Mouse (Mus musculus) hematopoietic stem cell, adult 5-6 weeks (primary cell): ENCODE measurements at regions not wholly inside any gene's neighbourhood (a gene's known extent, or its start where the extent isn't known, plus 50 kb on each side); places are given as distances from the start of the nearest gene placed in this dataset.

ENCODE experiments used
- ATAC-seq, 2 experiments: fragments of 125-278 bp in 1 of 2; replicated peaks in 1 of 2; 2 replicates each; pipeline ENCODE4 v1.8.0; 2016 to 2017; ENCODE audit warnings: inconsistent platforms in 2 of 2, mild to moderate bottlenecking in 2 of 2, moderate number of reproducible peaks in 2 of 2, low read depth in 1 of 2, moderate TSS enrichment in 1 of 2; ENCODE audit not compliant: low FRiP score in 2 of 2, poor library complexity in 2 of 2, severe bottlenecking in 2 of 2, insufficient read depth in 1 of 2, low TSS enrichment in 1 of 2

- no peak for ATAC-seq
Measured at GRCm38 (mm10) chr5:43072340-43072739, 160.6 kb upstream of the Cpeb2 start.

DNA sequence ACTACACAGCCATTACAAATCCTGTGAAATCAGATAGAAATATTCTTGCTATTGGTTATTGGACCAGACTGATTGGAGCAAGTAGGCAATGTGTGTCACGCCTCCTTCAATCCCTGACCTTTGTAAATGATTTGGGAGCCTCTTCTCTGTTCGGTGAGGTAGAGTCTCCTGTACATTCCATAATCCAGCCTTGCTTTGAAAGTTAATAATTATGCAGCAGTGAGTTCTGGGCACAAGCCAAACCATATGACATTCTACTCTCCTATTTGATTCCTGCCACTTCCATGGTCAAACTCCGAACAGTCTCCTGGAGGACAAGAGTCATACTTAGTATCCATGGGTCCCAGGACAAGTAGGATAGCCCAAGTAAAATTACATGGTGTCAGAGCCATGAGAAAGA, 158.4 kb upstream of the Cpeb2 start:
- ATAC-seq, result no peak

- no peak for ATAC-seq
Measured at GRCm38 (mm10) chr5:43080252-43080651, 152.7 kb upstream of the Cpeb2 start.

- peak; percentile 90 to 95 for ATAC-seq
Measured at GRCm38 (mm10) chr5:43081561-43082534, 151.1 kb upstream of the Cpeb2 start.

DNA sequence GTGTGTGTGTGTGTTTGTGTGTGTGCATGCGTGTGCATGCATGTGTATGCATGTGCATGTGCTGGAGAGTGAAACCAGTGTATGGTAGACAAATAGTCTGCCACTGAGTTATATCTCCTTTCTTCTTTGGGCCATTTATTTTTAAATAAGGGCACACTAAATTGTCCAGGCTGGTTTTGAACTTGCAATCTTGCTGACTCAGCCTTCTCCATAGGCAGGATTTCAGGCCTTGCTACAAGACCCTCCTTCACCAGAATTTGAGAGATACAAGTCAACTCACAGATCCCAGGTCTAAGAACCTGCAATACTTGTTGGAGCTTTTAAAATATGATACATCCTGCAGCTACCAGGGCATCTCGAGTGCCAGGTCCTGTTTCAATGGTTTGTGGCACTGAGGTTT, 145.9 kb upstream of the Cpeb2 start:
- no peak for ATAC-seq

- ATAC-seq, result no peak
Measured at GRCm38 (mm10) chr5:43087907-43088387, 145.0 kb upstream of the Cpeb2 start.

DNA sequence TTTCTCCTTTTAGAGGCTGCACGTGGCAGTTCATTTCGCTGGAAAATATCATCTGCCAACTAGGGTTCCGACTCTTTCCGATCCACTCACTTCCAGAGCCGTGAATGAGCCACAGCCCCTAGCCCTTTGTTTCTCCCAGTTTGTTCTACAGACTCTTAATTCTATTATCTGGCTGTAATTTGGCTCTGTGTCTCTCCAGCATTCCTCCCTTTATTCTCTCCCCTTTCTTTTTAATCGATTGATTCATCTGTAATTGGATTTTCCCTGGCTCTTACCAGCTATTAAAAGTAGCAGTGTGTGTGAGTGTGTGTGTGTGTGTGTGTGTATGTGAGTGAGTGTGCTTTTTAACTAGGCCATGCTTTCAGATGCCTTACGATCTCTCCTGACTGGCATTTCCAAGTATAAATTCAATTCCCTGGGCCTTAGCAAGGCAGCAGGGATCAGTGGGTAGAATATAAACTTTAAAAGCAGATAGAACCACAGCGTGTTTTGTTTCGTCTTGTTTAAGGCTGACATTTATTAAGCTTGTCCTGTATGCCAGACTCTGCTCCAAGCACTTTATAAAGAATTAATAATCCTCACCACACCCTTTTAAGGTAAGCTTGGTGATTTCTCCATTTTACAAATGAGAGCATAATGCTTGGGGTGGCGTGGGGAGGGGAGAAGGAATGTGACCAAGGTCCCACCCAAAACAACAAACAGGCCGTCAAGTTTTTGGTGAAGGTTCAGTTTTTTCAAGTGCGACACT, 144.1 kb upstream of the Cpeb2 start:
- no peak for ATAC-seq

DNA sequence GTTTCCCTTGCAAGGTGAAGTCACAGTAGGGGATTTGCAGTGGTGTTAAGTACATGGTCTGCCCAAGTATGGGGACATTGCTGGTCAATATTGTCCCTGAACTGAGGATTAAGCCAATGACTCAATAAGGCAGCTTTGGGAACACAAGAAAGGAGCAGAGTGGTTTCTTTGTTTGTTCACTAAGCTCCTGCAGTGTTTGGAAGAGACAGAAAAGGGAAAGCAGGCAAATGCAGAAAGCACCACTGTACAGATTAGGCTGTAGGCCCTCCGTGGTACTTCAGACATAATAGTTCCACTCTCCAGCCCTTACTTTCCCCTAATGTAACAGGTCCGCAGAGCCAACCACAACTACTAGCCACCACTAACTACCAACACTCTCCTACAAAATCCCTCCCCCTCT, 143.5 kb upstream of the Cpeb2 start:
- no peak for ATAC-seq

- ATAC-seq, result no peak
Measured at GRCm38 (mm10) chr5:43089941-43090340, 143.0 kb upstream of the Cpeb2 start.

- peak in 1 of 2 experiments; percentile 7; a peak in 1 of 4 replicates for ATAC-seq
Measured at GRCm38 (mm10) chr5:43093647-43094326, 139.2 kb upstream of the Cpeb2 start.

GRCm38 (mm10) chr5:43094329-43094898, 138.6 kb upstream of the Cpeb2 start:
- ATAC-seq, result peak; percentile 37 to 72; a peak in 2 of 4 replicates

GRCm38 (mm10) chr5:43102000-43102459, 130.9 kb upstream of the Cpeb2 start:
- no peak; a peak in 1 of 4 replicates for ATAC-seq

DNA sequence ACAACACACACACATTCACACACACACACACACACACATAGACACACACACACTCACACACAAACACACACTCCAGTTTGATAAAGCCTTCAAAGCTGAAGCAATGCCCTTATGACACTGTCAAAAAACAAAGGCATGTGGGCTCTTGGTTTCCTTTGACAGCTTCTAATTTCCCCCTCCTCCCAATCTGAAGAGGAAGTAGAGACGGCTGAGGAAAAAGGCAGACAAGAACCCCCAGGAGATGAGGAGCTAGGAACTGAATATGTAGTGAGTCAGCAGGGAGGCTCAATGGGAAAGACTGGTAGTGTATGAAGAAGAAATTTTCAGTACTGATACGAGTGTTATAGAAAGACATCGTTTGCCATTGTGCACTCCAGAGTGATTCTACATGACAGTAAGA, 130.4 kb upstream of the Cpeb2 start:
- peak; percentile 75 to 82; a peak in 3 of 4 replicates for ATAC-seq

GRCm38 (mm10) chr5:43103728-43104127, 129.2 kb upstream of the Cpeb2 start:
- ATAC-seq, result no peak

GRCm38 (mm10) chr5:43105528-43105927, 127.4 kb upstream of the Cpeb2 start:
- ATAC-seq, result no peak

- no peak for ATAC-seq
Measured at GRCm38 (mm10) chr5:43107436-43108259, 125.3 kb upstream of the Cpeb2 start.

DNA sequence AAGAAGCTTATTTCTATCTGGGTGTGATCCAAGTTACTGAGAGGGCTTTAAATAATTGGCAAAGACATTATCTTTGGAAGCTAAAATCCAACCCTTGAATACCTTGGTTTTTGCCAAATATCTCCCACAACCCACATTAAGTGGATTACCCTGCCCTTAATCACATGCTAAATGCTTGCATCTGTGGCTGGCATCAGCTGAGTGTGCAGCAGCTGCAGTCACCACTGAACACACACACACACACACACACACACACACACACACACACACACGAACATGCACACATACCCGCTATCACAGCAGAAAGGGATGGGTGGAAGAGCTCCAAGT, 124.7 kb upstream of the Cpeb2 start:
- no peak for ATAC-seq
